In the genomic region with DNA sequence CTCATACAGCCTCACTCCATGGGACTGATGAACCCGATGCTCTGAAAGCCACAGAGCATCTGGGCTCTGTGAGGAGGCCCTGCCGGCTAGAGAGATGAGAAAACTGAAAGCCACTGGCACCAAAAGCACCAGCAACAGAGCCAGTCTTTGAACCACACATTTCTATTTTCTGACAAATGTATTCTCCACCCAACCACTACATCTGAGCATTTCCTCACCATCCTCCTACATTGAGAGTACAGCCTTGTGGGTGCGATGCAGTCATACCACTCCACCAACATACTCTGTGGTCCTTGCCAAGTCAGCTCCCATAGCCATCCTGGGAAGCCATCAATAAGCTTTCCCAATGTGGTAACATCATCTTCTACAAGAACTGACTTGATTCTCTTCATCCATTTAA, we compare ENCODE assay signal across 28 mouse cellular contexts. TPM values are rescaled to one million over a fixed set of nuclear protein-coding genes. Genes with fewer than 3 reads are reported as not detected.
DNase-seq lines count a peak whose midpoint lies in the region.
"Had no signal": no experiment of that assay in that cellular context is flagged by ENCODE, and none has a peak within 500 bp of the region (broad histone marks: within the 10 kb centered on the region; RNA-seq: fewer than 3 reads in every experiment).

No protein-coding gene starts in this region.

- no peaks in the 10 kb centered on the region for H3K9me3 ChIP-seq in hindbrain, embryonic 10.5 days
- H3K9me3 ChIP-seq: embryonic facial prominence, embryonic 13.5 days; forebrain, embryonic 12.5 days; heart, embryonic 12.5 days; liver, embryonic 15.5 days; lung, embryonic 15.5 days; megakaryocyte, embryonic 14.5 days; neural tube, embryonic 12.5 days had no signal

- H3K27me3 ChIP-seq in hindbrain, embryonic 10.5 days (ENCODE audit: insufficient read depth, poor library complexity, severe bottlenecking), result no peaks in the 10 kb centered on the region
- H3K27me3 ChIP-seq: embryonic facial prominence, embryonic 13.5 days; forebrain, embryonic 12.5 days; heart, embryonic 12.5 days; liver, embryonic 15.5 days; lung, embryonic 15.5 days; megakaryocyte, embryonic 14.5 days; neural tube, embryonic 12.5 days had no signal

- WGBS in hindbrain, embryonic 10.5 days, result 90% methylated on average over 3 of the region's 3 CpGs

- no peaks in the 10 kb centered on the region for H3K4me1 ChIP-seq in hindbrain, embryonic 10.5 days (replicated peaks)
- H3K4me1 ChIP-seq: embryonic facial prominence, embryonic 13.5 days; forebrain, embryonic 12.5 days; heart, embryonic 12.5 days; liver, embryonic 15.5 days; lung, embryonic 15.5 days; megakaryocyte, embryonic 14.5 days; neural tube, embryonic 12.5 days had no signal

- H3K27ac ChIP-seq in hindbrain, embryonic 10.5 days, result no peak overlapping the region
- H3K27ac ChIP-seq: embryonic facial prominence, embryonic 13.5 days; forebrain, embryonic 12.5 days; hindbrain, postnatal 0 days; liver, embryonic 15.5 days; lung, embryonic 15.5 days; neural tube, embryonic 12.5 days had no signal

- no peaks in the 10 kb centered on the region for H3K36me3 ChIP-seq in hindbrain, embryonic 10.5 days
- H3K36me3 ChIP-seq: embryonic facial prominence, embryonic 13.5 days; forebrain, embryonic 12.5 days; heart, embryonic 12.5 days; liver, embryonic 15.5 days; lung, embryonic 15.5 days; neural tube, embryonic 12.5 days had no signal

- DNase-seq in layer of hippocampus, adult 8-10 months (ENCODE audit: low spot score in 2 of 2), result peak; percentile 5 to 8
- DNase-seq in layer of hippocampus, postnatal 25 days (ENCODE audit: extremely low spot score in 1 of 2, low spot score in 1 of 2), result no peak
- peak; percentile 84 for DNase-seq in brain, adult 2 months (ENCODE audit: low read depth, low spot score)
- DNase-seq in frontal cortex, postnatal 36 days (ENCODE audit: low spot score in 2 of 2), result peak; percentile 39 to 69
- peak; percentile 24 for DNase-seq in right cerebral cortex, postnatal 25 days
- no peak for DNase-seq in hindbrain, embryonic 10.5 days (ENCODE audit: low spot score)
- DNase-seq in spleen, postnatal 36 days (ENCODE audit: low spot score in 2 of 2), result no peak
- DNase-seq: cerebellum, adult 18-20 months; cerebellum, postnatal 25 days; embryo, embryonic 11 days; gastrocnemius, postnatal 10 days; heart, adult 18-20 months; heart, postnatal 10 days; kidney, adult 9 months; kidney, postnatal 25 days; liver; lung, postnatal 36 days; midbrain, embryonic 14.5 days had no signal

- H3K4me3 ChIP-seq in hindbrain, embryonic 10.5 days, result no peak overlapping the region
- H3K4me3 ChIP-seq: embryonic facial prominence, embryonic 13.5 days; erythroblast, embryonic 14.5 days; forebrain, embryonic 12.5 days; heart, embryonic 12.5 days; liver, embryonic 15.5 days; lung, embryonic 15.5 days; megakaryocyte, embryonic 14.5 days; neural tube, embryonic 12.5 days had no signal

RNA-seq across cellular contexts. Expression of gene Grm8, which starts 43.1 kb away (rescaled TPM):
- 10 to 100 TPM; 10.2 to 14.0 (median 12.2) TPM for total RNA-seq in layer of hippocampus, adult 8-10 months (2022)
- total RNA-seq in layer of hippocampus, postnatal 25 days (2021), result 1 to 10 TPM; 6.2 to 8.5 TPM
- polyA plus RNA-seq in hindbrain, embryonic 10.5 days (2016; fragmentation: Nextera tagmentation; extraction: Ambion mirVana), result 0.80 and 0.96 TPM in 2 replicates
- total RNA-seq: heart, adult 18-20 months had no signal
- polyA plus RNA-seq: erythroblast, embryonic 14.5 days; liver, embryonic 15.5 days; lung, embryonic 15.5 days; urinary bladder, adult 2 months had no signal

Comparison
In these comparisons a context has a peak if more than half of its experiments do, and no peak if none do; other contexts are left out.
1. DNase-seq: peak in layer of hippocampus, adult 8-10 months (2 of 2), brain, adult 2 months (single experiment), frontal cortex, postnatal 36 days (2 of 2) and right cerebral cortex, postnatal 25 days (single experiment); none in layer of hippocampus, postnatal 25 days (0 of 2), hindbrain, embryonic 10.5 days (single experiment) and spleen, postnatal 36 days (0 of 2).